Mouse (Mus musculus) heart, adult 2 months (tissue): Measurements from ENCODE around the gene Ptpn11. TPM values are rescaled to one million over a fixed set of nuclear protein-coding genes. Genes with fewer than 3 reads are reported as not detected.

ENCODE experiments used
- DNase-seq, 2 experiments: peaks; one replicate each; pipeline ENCODE4 v3.0.0; 2021
- H3K27ac ChIP-seq: fragments of 200-600 bp; 2 replicates; pipeline ENCODE4 v1.8.1; 2022
- H3K27me3 ChIP-seq: fragments of 200-500 bp; 2 replicates; pipeline ENCODE4 v1.6.1; 2012; ENCODE audit warnings: mild to moderate bottlenecking, low read length, inconsistent platforms, mixed read lengths; ENCODE audit not compliant: control insufficient read depth, insufficient read depth
- H3K36me3 ChIP-seq: fragments of 200-500 bp; 2 replicates; pipeline ENCODE4 v1.6.1; 2012; ENCODE audit warnings: low read length, inconsistent platforms; ENCODE audit not compliant: control insufficient read depth, insufficient read depth
- H3K4me1 ChIP-seq: fragments of 200-500 bp; 2 replicates; pipeline ENCODE4 v1.6.1; 2011; ENCODE audit warnings: low read length; ENCODE audit not compliant: control insufficient read depth, insufficient read depth
- H3K4me3 ChIP-seq: fragments of 200-600 bp; 2 replicates; pipeline ENCODE4 v1.8.1; 2022
- H3K79me2 ChIP-seq: fragments of 200-500 bp; replicated peaks from 2 replicates; pipeline ENCODE4 v1.6.1; 2012; ENCODE audit warnings: mild to moderate bottlenecking, inconsistent platforms, low read length, moderate library complexity, mixed read lengths; ENCODE audit not compliant: control insufficient read depth, insufficient read depth
- H3K9ac ChIP-seq: fragments of 200-500 bp; 2 replicates; pipeline ENCODE4 v1.6.1; 2012; ENCODE audit warnings: low read depth, mild to moderate bottlenecking, control low read depth, inconsistent platforms, low read length, mixed read lengths
- CTCF ChIP-seq: fragments of 200-600 bp; IDR thresholded peaks from 2 replicates; pipeline ENCODE4 v1.8.1; 2022; ENCODE audit warnings: antibody characterized with exemption, mild to moderate bottlenecking, moderate library complexity
- EP300 ChIP-seq: fragments of 200-500 bp; IDR thresholded peaks from 2 replicates; pipeline ENCODE4 v1.6.1; 2011; ENCODE audit warnings: low read depth, low read length, control low read depth; ENCODE audit not compliant: insufficient read depth
- POLR2A ChIP-seq: fragments of 200-500 bp; IDR thresholded peaks from 2 replicates; pipeline ENCODE4 v1.6.1; 2011; ENCODE audit warnings: mild to moderate bottlenecking, low read depth, low read length, control low read depth; ENCODE audit not compliant: insufficient read depth
- WGBS: fragments of 180-500 bp; shearing (Covaris S2); methylation state at CpG from one replicate; pipeline ENCODE4 v1.1.7; 2018; 5-methylcytosine and 5-hydroxymethylcytosine counted together
- intact Hi-C: fragments of 180-260 bp; cut with DNase I; formaldehyde crosslinking; loops from one replicate; pipeline ENCODE4 v1.15.1; 2025
- polyA plus RNA-seq: library from polyadenylated mRNA; depleted of rRNA; stranded (reverse); fragments of >200 nt; gene quantifications from 2 replicates; pipeline ENCODE4 v1.2.3, GENCODE M21; 2012
- total RNA-seq, 2 experiments: library from RNA; stranded (reverse); gene quantifications; 2 replicates each; pipeline ENCODE4 v1.2.3; 2021

Ptpn11 gene
- total and polyA plus RNA-seq, 3 experiments = 50.7 to 205 (median 159) TPM

DNA sequence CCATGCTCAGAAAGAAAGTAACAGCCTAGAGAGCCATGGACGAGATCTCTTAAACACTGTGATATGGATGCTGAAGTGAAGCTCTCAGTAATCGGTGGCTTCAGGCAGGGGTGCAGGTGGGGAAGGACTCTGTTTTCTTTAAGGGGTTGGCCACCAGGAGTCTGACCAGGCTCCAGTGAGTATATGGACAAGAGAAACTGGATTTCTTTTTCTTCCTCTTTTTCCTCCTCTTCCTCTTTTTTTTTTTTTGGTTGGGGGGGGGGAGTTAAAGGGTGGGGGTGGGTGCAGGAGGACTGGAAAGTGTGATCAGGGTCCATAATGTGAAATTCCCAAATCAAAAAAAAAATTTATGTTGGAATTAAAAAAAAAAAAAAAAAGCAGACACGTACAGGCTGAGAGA, 68.6 kb downstream of the Ptpn11 start:
- no peak for DNase-seq
- Histone ChIP-seq H3K79me2 (no peaks in the 10 kb centered on the region), H3K4me3 (no peak overlapping the region), H3K36me3 (no peaks in the 10 kb centered on the region), H3K27me3 (no peaks in the 10 kb centered on the region), H3K27ac (no peak overlapping the region), H3K4me1 (no peaks in the 10 kb centered on the region), H3K9ac (no peak overlapping the region)
- intact Hi-C loops = no loop called here
- WGBS = 77% methylated on average over 3 of the region's 3 CpGs
- no peak for TF ChIP-seq CTCF
- no peak for TF ChIP-seq POLR2A
- no peak for TF ChIP-seq EP300

DNA sequence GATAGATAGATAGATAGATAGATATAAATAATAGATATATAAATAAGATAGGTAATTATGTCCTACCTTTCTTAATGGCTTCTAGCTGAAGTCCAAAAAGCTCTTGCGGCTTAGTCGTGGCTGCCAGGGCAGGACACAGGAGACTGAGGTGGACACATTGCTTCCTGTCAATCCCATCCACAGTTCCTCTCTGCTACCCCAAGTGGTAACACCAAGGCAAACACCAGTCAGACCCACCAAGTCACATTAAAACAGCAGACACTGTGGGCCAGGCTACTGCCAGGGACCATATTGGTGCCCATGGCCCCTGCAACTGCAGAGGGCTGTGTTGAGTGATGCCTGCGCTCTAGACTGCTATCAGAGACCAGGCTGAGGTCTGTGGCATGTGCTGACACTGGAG, 69.2 kb downstream of the Ptpn11 start:
- no peaks in the 10 kb centered on the region for H3K79me2 ChIP-seq
- H3K9ac ChIP-seq = no peak overlapping the region
- H3K27me3 ChIP-seq = no peaks in the 10 kb centered on the region
- DNase-seq = no peak
- H3K36me3 ChIP-seq = no peaks in the 10 kb centered on the region
- H3K4me3 ChIP-seq = no peak overlapping the region
- TF ChIP-seq EP300 (no peak), CTCF (no peak), POLR2A (no peak)
- WGBS = 89% methylated on average over 3 of the region's 3 CpGs
- no peaks in the 10 kb centered on the region for H3K4me1 ChIP-seq
- no peak overlapping the region for H3K27ac ChIP-seq
- intact Hi-C loops = no loop called here

DNA sequence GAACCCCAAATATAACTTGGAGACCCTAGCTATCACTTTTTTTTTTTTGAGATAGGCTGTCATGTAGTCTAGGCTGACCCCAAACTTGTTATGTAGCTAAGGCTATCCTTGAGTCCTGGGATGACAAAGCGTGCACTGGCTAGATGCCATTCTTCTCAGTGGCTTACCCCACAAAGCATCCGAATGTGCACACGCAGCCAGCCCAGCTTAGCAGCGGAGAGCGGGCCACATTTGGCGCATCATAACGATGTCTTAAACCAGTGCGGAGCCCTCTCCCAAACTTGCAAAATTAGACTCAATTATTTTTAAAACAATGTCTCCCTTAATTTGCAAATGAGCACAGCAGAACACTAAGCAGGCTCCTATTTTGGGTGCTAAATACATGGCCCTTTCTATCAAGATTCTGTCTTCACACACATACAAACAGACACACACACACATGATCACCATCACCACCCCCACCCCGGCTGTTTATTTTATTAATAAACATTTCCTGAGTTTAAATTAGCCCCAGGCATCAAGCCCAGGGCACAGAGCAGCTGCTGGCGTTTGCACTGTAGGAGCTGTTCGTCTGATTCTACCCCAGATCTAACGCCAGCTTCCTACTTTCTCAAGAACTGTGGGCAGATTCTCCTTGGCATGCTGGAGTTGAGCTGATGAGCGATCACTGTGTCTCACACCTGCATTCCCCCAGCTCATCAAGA, 71.7 kb downstream of the Ptpn11 start:
- H3K79me2 ChIP-seq = no peaks in the 10 kb centered on the region
- H3K4me1 ChIP-seq = no peaks in the 10 kb centered on the region
- TF ChIP-seq POLR2A (no peak), EP300 (no peak), CTCF (no peak)
- no peak overlapping the region for H3K9ac ChIP-seq
- no peak for DNase-seq
- H3K36me3 ChIP-seq = no peaks in the 10 kb centered on the region
- 71% methylated on average over 13 of the region's 13 CpGs for WGBS
- H3K4me3 ChIP-seq = no peak overlapping the region
- H3K27ac ChIP-seq = no peak overlapping the region
- intact Hi-C loops = no loop called here
- H3K27me3 ChIP-seq = no peaks in the 10 kb centered on the region

DNA sequence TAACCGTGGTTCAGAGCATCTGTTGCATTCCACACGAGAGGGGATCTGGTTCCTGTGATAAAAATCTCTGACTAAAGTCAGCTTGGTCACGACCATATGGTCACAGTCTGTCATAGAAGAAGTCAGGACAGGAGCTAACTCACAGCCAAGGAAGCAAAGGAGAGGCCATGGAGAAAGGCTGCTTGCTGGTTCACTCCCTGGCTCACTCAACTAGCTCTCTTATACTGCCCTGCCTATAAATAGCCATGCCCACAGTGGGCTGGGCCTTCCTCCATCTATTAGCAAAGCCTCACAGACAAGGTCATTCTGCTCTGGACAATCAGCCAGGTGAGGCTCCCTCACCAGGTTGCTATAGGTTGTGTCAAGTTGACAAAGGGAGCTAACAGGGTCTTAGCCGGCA, 72.9 kb downstream of the Ptpn11 start:
- Histone ChIP-seq H3K27me3 (no peaks in the 10 kb centered on the region), H3K4me1 (no peaks in the 10 kb centered on the region), H3K79me2 (no peaks in the 10 kb centered on the region), H3K9ac (no peak overlapping the region), H3K27ac (no peak overlapping the region), H3K36me3 (no peaks in the 10 kb centered on the region), H3K4me3 (no peak overlapping the region)
- intact Hi-C loops = no loop called here
- TF ChIP-seq POLR2A = no peak
- no peak for TF ChIP-seq EP300
- TF ChIP-seq CTCF = no peak
- no peak for DNase-seq
- 39% methylated on average over 4 of the region's 4 CpGs for WGBS

DNA sequence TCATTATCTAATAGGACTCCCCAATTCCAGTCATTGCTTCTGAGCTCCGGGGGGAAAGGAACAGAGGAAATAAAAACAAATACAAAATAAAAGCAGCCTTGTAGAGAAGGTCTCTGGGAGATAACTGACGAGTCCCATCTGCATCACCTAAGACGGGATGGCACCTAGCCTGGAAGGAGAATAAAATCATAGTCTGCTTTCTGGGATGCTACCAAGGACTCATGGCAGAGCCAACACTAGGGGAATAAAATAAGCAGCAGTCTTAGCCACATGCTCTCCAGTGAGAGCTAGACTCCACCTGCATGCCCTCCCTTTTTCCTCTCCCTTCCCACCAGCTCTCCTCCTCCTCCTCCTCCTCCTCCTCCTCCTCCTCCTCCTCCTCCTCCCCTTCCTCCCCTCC, 74.3 kb downstream of the Ptpn11 start:
- TF ChIP-seq CTCF (no peak), POLR2A (no peak), EP300 (no peak)
- WGBS = 50% methylated on average over 3 of the region's 3 CpGs
- no peaks in the 10 kb centered on the region for H3K4me1 ChIP-seq
- DNase-seq = no peak
- no peaks in the 10 kb centered on the region for H3K27me3 ChIP-seq
- H3K27ac ChIP-seq = no peak overlapping the region
- intact Hi-C loops = no loop called here
- H3K4me3 ChIP-seq = no peak overlapping the region
- no peaks in the 10 kb centered on the region for H3K79me2 ChIP-seq
- no peaks in the 10 kb centered on the region for H3K36me3 ChIP-seq
- H3K9ac ChIP-seq = no peak overlapping the region

DNA sequence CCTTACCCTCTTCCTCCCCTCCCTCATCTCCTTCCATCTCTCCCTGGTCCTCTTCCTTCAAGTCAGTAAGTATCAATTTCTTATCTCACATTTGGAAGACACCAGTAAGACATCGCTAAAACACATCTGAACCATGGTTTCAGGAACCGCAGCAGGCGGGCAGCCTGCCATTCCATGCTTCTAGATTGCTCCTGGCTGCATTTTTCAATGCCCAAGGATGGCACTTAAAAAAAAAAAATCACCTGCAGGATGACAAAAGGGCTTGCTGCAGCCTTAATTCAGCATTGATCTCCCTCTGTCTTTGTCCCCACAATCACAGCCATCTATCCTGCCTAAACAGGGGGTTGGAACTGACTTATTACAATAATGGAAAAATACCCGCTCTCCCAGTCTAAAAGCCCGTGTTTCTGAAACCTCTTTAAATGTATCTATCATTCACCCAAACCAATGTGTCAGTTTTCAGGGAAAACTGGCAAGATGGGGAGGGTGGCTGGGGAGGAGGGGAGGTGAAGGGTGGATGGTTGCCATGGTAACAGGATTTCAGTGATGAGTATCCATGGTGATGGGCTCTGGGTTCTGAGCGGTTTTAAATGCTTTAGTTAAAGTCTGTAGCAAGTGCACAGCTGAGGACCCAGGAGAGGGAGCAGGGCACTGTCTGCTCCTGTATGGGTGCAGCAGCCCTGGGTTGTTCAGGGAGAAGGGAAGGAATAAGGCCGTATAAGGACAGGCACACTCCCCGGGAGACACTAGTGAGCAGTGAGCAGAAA, 75.6 kb downstream of the Ptpn11 start:
- no peaks in the 10 kb centered on the region for H3K36me3 ChIP-seq
- TF ChIP-seq CTCF (no peak), POLR2A (no peak), EP300 (no peak)
- H3K79me2 ChIP-seq = no peaks in the 10 kb centered on the region
- 59% methylated on average over 8 of the region's 8 CpGs for WGBS
- H3K9ac ChIP-seq = no peak overlapping the region
- intact Hi-C loops = no loop called here
- no peak overlapping the region for H3K4me3 ChIP-seq
- no peak for DNase-seq
- H3K4me1 ChIP-seq = no peaks in the 10 kb centered on the region
- H3K27me3 ChIP-seq = no peaks in the 10 kb centered on the region
- H3K27ac ChIP-seq = no peak overlapping the region
